Mouse (Mus musculus) skeletal muscle tissue, adult 2 months (tissue): Measurements from ENCODE around the gene Prkab2.

ENCODE experiments used
- DNase-seq: peaks from one replicate; pipeline ENCODE4 v3.0.0-alpha.2; 2012; ENCODE audit warnings: low read depth, low spot score

The Prkab2 gene

GRCm38 (mm10) chr3:97691443-97692017, 33.5 kb downstream of the Prkab2 start:
- no peak for DNase-seq

GRCm38 (mm10) chr3:97693806-97694205, 35.8 kb downstream of the Prkab2 start:
- no peak for DNase-seq

GRCm38 (mm10) chr3:97696866-97697265, 38.9 kb downstream of the Prkab2 start:
- DNase-seq = no peak

- no peak for DNase-seq
These were observed 39.3 kb downstream of the Prkab2 start for GRCm38 (mm10) chr3:97697291-97697690.

- no peak for DNase-seq
These were observed 41.1 kb downstream of the Prkab2 start for GRCm38 (mm10) chr3:97699061-97699460.

- no peak for DNase-seq
These were observed 43.2 kb downstream of the Prkab2 start for GRCm38 (mm10) chr3:97701198-97701597.

GRCm38 (mm10) chr3:97702448-97703080, 44.6 kb downstream of the Prkab2 start:
- DNase-seq = no peak

GRCm38 (mm10) chr3:97705508-97705907, 47.5 kb downstream of the Prkab2 start:
- no peak for DNase-seq

- no peak for DNase-seq
These were observed 48.6 kb downstream of the Prkab2 start for GRCm38 (mm10) chr3:97706561-97706960.

GRCm38 (mm10) chr3:97710134-97710533, 52.1 kb downstream of the Prkab2 start:
- DNase-seq = no peak

- DNase-seq = no peak
These were observed 52.9 kb downstream of the Prkab2 start for GRCm38 (mm10) chr3:97710881-97711280.

- DNase-seq = no peak
These were observed 57.9 kb downstream of the Prkab2 start for GRCm38 (mm10) chr3:97715922-97716321.

GRCm38 (mm10) chr3:97719116-97719515, 61.1 kb downstream of the Prkab2 start:
- no peak for DNase-seq
